Mouse (Mus musculus) testis, adult 2 months (tissue): ENCODE data around the gene Gm9887. TPM values are rescaled to one million over a fixed set of nuclear protein-coding genes. Genes with fewer than 3 reads are reported as not detected.

Source experiments
- H3K27ac ChIP-seq: fragments of 200-500 bp; 2 replicates; pipeline ENCODE4 v1.5.1; 2012; ENCODE audit warnings: low read depth, low read length; ENCODE audit not compliant: control insufficient read depth, insufficient read depth
- H3K27me3 ChIP-seq: fragments of 200-500 bp; 2 replicates; pipeline ENCODE4 v1.6.1; 2012; ENCODE audit warnings: mild to moderate bottlenecking, low read length, moderate library complexity; ENCODE audit not compliant: control insufficient read depth, insufficient read depth
- H3K36me3 ChIP-seq: fragments of 200-500 bp; 2 replicates; pipeline ENCODE4 v1.6.1; 2012; ENCODE audit warnings: mild to moderate bottlenecking, low read length; ENCODE audit not compliant: control insufficient read depth, insufficient read depth
- H3K4me1 ChIP-seq: fragments of 200-500 bp; 2 replicates; pipeline ENCODE4 v1.6.1; 2012; ENCODE audit warnings: low read length; ENCODE audit not compliant: control insufficient read depth, insufficient read depth
- H3K4me3 ChIP-seq: fragments of 200-500 bp; 2 replicates; pipeline ENCODE4 v1.5.1; 2012; ENCODE audit warnings: low read depth, mild to moderate bottlenecking, low read length, moderate library complexity, mixed read lengths; ENCODE audit not compliant: control insufficient read depth
- CTCF ChIP-seq: fragments of 200-500 bp; IDR thresholded peaks from 2 replicates; pipeline ENCODE4 v1.5.1; 2012; ENCODE audit warnings: low read depth, mild to moderate bottlenecking, inconsistent platforms, low read length, moderate library complexity; ENCODE audit not compliant: control insufficient read depth, insufficient read depth, insufficient replicate concordance
- POLR2A ChIP-seq: fragments of 200-500 bp; IDR thresholded peaks from 2 replicates; pipeline ENCODE4 v1.6.1; 2012; ENCODE audit warnings: low read depth, mild to moderate bottlenecking, inconsistent platforms, low read length, moderate library complexity; ENCODE audit not compliant: control insufficient read depth
- polyA plus RNA-seq: library from polyadenylated mRNA; depleted of rRNA; stranded (reverse); fragments of >200 nt; gene quantifications from 2 replicates; pipeline ENCODE4 v1.2.3, GENCODE M21; 2012

The Gm9887 gene
- polyA plus RNA-seq, 1 experiment = 26.1 TPM

GRCm38 (mm10) chr12:69414826-69415572, 42.7 kb upstream of the Gm9887 start:
- peaks cover 3% of the 10 kb centered on the region for H3K4me1 ChIP-seq
- TF ChIP-seq POLR2A = no peak
- no peak for TF ChIP-seq CTCF
- H3K27ac ChIP-seq = no peak overlapping the region
- H3K36me3 ChIP-seq = no peaks in the 10 kb centered on the region
- H3K27me3 ChIP-seq = no peaks in the 10 kb centered on the region
- no peak overlapping the region for H3K4me3 ChIP-seq

- no peak overlapping the region for H3K27ac ChIP-seq
- no peaks in the 10 kb centered on the region for H3K4me1 ChIP-seq
- no peak overlapping the region for H3K4me3 ChIP-seq
- H3K27me3 ChIP-seq = no peaks in the 10 kb centered on the region
- no peak for TF ChIP-seq CTCF
- no peak for TF ChIP-seq POLR2A
- H3K36me3 ChIP-seq = no peaks in the 10 kb centered on the region
Measured at GRCm38 (mm10) chr12:69413303-69413702, 41.0 kb upstream of the Gm9887 start.

DNA sequence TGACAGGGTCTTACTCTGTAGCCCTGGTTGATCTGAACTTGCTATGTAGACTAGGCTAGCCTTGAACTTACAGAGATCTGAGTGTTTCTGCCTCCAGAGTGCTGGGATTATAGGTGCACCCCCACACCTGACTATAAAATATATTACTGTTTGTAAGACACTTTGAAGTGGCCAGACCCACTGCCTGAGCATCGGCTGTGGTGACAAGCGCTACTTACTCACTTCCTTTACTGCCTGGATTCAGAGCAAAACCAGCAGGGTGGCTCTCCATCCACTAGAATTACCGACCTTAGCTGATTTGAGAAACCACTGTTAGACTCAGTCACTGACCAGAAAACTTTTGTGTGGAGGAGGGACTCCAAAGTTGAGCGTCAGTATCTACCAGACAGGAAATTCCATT, 39.7 kb upstream of the Gm9887 start:
- Histone ChIP-seq H3K27ac (no peak overlapping the region), H3K4me3 (no peak overlapping the region), H3K36me3 (no peaks in the 10 kb centered on the region), H3K27me3 (no peaks in the 10 kb centered on the region), H3K4me1 (no peaks in the 10 kb centered on the region)
- TF ChIP-seq CTCF (no peak), POLR2A (no peak)

DNA sequence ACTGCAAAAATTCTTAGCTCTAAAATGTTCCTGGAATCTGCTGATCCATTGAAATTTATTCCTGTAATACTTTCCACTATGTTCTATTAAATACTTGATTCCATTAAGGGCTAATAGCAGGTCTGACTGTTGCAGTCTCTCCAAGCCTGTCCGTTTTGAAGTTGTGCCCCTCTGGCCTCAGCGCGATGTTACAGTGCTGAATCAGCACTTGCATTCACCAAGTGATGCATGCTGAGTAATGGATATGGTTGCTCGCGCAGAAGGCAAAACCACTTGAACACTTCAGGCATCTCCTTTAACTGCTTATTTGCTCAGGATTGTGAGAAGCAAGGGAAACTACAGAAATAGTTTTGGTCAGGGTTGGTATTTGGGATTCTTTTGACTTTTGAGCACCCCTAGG, 38.5 kb upstream of the Gm9887 start:
- H3K36me3 ChIP-seq = no peaks in the 10 kb centered on the region
- H3K27me3 ChIP-seq = no peaks in the 10 kb centered on the region
- no peak overlapping the region for H3K4me3 ChIP-seq
- TF ChIP-seq CTCF = no peak
- no peak for TF ChIP-seq POLR2A
- H3K27ac ChIP-seq = no peak overlapping the region
- no peaks in the 10 kb centered on the region for H3K4me1 ChIP-seq

DNA sequence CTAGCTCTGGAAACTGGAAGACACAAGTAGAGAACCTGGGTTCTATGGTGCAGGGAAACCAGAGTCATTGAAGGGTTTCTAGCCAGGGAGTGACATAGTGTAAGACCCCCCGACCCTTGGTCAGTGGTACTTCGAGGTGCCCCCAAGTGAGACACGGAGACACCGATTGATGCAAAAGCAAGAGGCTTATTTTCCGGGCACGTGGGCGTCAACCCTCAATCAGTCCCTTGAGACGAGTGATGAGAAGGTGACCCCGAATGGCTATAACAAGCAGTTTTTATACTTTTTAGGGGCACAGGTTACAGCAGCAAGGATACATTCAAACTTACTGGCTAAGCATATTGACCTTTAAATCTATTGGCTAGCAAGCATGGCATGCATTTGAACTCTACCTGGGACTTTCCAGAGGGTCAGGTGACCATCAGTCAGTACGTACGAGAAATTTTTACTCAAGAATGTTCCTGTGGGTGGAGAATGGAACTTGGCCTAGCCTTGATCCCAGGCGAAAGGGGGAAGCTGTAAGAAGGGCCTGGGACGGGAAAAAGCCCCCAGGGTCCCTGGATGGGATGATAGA, 30.4 kb upstream of the Gm9887 start:
- no peak for TF ChIP-seq POLR2A
- TF ChIP-seq CTCF = no peak
- H3K27ac ChIP-seq = no peak overlapping the region
- H3K36me3 ChIP-seq = no peaks in the 10 kb centered on the region
- H3K27me3 ChIP-seq = no peaks in the 10 kb centered on the region
- no peak overlapping the region for H3K4me3 ChIP-seq
- H3K4me1 ChIP-seq = no peaks in the 10 kb centered on the region

DNA sequence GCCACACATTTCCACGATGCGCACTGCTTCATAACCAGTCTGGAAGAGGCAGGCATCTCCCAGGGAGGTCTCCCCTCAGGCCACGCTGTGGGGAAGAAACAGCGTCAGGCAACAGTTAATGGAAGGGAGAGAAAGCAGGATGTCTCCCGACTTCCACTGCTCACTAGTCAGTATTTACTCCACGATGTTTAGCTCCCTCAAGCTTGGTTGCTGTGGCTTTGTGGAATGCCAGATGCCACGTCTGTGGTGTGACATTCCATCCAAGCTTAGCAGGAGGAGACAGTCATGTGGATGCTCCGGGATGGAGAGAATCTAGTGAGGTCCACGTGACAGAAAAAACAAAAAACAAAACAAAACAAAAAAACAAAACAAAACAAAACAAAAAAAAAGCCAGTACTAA, 29.8 kb upstream of the Gm9887 start:
- H3K4me3 ChIP-seq = no peak overlapping the region
- TF ChIP-seq CTCF (no peak), POLR2A (no peak)
- no peaks in the 10 kb centered on the region for H3K27me3 ChIP-seq
- no peaks in the 10 kb centered on the region for H3K4me1 ChIP-seq
- no peak overlapping the region for H3K27ac ChIP-seq
- no peaks in the 10 kb centered on the region for H3K36me3 ChIP-seq

GRCm38 (mm10) chr12:69400871-69401286, 28.6 kb upstream of the Gm9887 start:
- H3K27ac ChIP-seq = no peak overlapping the region
- H3K27me3 ChIP-seq = no peaks in the 10 kb centered on the region
- no peaks in the 10 kb centered on the region for H3K36me3 ChIP-seq
- H3K4me1 ChIP-seq = no peaks in the 10 kb centered on the region
- TF ChIP-seq POLR2A = no peak
- TF ChIP-seq CTCF = no peak
- H3K4me3 ChIP-seq = no peak overlapping the region

DNA sequence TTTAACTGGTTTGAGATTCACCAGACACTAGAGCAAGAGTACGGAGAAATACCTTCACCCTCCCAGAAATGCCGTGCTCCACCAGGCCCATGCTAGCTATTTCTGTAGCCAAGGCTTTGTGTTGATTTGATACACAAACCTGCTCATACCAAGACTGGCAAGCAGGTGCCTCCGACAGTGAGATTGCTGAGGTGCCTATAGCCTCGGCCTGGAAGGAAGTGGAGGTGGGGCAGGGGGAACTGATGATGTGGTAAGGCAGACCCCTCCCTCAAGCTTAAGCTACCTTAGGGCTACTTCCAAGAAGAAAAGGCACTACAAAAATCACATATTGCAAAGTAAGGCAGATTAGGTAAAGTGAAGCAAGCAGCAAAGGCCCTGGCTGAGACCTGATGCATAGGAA, 28.1 kb upstream of the Gm9887 start:
- H3K36me3 ChIP-seq = no peaks in the 10 kb centered on the region
- no peaks in the 10 kb centered on the region for H3K4me1 ChIP-seq
- no peak overlapping the region for H3K4me3 ChIP-seq
- no peak overlapping the region for H3K27ac ChIP-seq
- H3K27me3 ChIP-seq = no peaks in the 10 kb centered on the region
- TF ChIP-seq CTCF (no peak), POLR2A (no peak)
